Mouse (Mus musculus): Measurements from ENCODE around the gene Tmem175.

Gene Tmem175

DNA sequence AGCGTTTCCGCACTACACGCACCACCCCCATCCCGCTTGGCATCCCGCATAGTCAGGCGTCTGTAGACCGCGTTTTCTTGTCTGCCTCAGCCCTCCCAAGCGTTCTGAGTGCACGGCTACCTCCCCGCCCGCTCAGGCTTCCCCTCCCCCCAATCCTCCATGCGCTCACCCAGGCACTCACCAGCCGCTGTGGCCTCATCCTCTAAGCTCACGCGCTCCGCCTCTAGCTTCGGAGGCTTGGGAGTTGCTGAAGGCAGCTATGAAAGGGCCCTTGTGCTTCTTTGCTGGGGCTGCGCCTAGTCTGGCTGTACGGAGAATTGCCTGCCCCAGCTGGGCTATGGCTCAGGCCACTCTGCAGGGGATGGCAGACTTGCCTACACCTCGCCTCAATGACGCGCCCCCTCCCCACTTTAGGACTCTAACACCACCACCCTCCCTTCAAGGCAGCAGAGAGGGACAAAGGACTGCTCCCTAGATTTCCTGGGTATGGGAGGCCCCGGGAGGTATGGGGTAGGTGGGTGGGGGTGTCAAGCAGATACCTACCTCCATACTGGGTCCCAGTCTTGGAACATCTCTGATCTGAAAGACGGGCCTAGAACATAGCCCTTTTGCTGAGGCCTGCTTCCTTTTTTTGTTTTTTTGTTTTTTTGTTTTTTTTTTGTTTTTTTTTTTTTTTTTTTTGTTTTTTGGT is 48.2 kb downstream of the Tmem175 start:
- peak; percentile 95 for DNase-seq (ENCODE audit: low read depth, low spot score)

DNA sequence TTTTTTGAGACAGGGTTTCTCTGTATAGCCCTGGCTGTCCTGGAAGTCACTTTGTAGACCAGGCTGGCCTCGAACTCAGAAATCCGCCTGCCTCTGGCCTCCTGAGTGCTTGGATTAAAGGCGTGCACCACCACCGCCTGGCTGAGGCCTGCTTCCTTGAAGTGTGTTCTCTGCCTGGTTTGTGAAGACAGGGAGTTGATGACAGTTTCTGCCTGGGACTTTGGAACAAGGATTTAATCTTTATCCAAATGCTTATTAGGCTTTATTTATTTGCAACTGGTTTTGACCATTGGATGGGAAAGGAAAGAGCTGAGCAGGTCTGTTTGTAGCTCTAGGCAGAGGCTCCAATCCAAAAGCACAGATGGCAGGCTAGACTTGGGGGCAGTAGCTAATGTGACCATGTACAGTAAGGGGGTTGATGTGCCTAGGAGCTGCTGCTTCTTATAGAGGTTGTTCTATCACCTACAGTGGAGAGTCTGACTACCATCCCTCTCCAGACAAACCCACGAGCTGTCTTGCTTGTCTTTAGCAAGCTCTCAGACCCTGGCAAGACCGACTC is 48.8 kb downstream of the Tmem175 start:
- DNase-seq (ENCODE audit: low read depth, low spot score), result peak; percentile 58

DNA sequence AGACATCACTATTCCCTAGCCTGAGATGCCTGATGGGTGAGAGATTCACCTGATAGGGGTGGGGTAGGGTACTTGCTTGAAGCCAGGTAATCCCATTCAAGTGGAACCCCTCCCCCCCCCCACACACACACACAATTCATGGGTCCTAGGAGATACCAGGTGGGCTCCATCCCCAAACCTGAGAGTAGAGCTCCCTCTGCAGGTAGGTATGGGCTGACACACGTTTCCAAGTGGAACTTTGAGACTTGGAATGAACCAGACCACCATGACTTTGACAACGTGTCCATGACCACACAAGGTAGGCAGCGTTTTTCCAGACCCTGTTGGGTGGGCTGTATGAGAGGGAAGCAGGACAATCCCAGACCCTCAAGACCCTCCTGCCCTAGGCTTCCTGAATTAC is 50.3 kb downstream of the Tmem175 start:
- DNase-seq (ENCODE audit: low read depth, low spot score), result no peak

DNA sequence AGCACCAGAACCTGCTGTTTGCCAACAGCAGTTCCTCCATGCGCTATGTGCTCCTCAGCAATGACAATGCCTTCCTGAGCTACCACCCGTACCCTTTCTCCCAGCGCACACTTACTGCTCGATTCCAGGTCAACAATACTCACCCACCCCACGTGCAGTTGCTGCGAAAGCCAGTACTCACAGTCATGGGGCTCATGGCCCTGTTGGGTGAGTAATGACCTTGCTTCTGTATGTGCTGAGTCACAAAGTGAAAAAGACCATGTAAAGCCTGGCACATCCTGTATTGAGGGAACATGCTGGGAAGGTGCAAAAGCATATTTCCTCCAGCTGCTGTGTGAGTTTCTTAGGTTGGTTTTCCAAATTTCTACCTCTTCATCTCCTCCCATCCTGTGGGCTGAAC is 51.3 kb downstream of the Tmem175 start:
- DNase-seq (ENCODE audit: low read depth, low spot score), result peak; percentile 41

DNA sequence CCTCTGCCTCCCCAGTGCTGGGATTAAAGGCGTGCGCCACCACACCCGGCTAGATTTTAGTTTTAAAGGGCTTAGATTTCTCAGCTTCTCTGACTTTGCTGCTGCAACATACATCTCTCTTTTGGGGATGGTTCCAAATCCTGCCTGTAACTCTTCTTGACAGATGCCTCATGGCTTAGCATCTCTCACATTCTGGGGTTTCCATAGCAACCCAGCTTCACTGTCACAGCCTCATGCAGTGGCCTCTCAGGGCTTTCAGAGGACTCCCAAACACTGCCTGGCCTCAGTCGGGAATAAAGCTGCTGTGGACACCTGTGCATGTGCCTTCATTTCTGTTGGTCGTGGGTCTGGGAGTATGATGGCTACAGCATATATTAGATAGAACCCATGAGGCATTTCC is 59.5 kb downstream of the Tmem175 start:
- DNase-seq (ENCODE audit: low read depth, low spot score), result peak; percentile 61

DNA sequence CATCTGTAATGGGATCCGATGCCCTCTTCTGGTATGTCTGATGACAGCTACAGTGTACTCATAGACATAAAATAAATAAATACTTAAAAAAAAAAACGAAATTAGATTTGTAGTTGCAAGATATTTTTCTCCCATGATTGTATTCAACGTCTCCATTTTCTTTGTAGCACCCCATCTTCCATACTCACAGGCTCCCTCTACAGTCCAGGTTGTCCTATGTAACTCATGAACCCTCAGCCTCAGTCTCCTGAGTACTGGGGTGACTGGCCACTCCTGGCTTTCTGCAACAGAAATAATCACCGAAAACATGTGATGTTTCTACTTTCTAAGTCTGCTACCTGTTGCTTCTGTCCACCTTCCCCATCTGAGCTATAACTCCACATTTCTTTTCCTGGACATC is 61.6 kb downstream of the Tmem175 start:
- DNase-seq (ENCODE audit: low read depth, low spot score), result no peak

DNA sequence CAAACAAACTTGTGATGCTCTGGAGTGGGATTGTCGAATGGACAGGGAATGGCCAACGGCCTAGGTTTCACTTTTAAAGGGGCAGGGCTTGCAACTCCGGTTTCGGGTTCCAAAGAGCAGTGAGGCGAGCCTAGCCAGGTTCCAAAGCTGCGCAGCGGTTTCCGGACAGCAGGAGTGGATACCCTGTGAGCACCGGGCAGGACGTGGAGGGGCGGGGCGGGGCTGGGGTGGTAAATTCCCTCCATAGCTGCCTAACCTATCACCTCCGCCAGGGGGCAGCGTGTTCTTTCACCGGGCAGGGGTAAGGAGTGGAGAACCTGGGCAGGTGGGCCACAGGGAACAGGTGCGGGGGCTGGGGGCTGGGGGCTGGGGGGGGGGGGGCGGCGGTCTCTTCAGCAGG is 62.7 kb downstream of the Tmem175 start, which contains the start of gene Fgfrl1:
Fgfrl1 (plus strand) TSS at position 112 of the 400 bp plus-strand sequence.
- no peak for DNase-seq (ENCODE audit: low read depth, low spot score)

DNA sequence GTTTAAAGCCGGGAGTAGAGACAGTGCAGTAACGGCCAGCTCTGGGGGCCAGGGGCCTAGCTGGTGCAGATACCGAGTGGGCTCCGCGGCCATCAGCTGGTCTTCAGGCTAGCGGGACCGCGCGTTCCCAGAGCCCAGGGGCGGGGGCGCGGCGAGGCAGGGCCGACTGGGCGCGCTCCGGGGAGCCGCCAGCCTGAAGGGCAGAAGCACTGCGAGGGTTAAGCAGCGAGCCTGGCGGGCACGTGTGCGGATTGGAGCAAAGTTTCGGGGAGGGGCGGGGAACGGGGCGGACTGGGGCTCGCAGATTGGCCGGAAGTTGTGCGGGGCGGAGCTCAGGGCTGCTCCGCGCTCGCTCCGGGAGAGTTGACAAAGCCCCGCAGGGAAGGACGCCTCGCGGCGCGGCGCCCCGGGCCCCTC is 64.3 kb downstream of the Tmem175 start:
- DNase-seq (ENCODE audit: low read depth, low spot score), result peak; percentile 89

DNA sequence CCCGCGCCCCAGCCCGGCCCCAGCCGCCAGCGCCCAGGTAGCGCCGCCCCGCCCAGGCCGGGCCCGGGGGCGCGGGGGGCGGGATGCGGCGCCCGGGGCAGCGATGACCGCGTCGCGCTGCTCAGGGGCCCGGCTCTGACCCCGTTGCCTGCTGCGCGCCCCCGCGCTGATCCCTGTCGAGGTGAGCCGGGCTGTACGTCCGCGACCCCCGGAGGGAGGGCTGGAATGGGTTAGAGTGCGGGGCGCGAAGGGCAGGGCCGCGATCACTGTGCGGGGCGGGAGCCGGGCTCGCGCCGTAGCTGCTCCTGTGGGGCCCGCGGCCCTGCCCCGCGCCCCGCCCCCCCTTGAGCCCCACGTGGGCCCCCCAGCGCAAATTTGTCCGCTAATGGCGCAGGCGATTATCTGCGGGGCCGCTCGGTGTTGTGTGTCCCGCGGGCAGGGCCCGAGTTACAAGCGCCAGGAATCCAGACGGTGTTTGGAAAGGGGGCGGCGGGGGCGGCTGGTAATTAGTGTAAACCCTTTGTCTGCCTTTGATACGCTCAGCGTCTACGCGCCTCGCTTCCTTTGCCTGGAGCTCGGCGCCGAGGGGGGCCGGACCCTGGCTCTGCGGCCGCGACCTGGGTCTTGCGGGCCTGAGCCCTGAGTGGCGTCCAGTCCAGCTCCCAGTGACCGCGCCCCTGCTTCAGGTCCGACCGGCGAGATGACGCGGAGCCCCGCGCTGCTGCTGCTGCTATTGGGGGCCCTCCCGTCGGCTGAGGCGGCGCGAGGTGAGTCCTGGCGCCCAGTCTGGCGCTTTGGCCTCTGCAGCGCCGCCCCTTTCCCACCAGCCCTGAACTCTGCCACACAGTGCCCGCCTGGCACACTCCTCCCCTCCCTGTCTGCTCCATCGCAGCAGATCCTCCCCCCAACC is 65.0 kb downstream of the Tmem175 start:
- DNase-seq (ENCODE audit: low read depth, low spot score), result no peak

DNA sequence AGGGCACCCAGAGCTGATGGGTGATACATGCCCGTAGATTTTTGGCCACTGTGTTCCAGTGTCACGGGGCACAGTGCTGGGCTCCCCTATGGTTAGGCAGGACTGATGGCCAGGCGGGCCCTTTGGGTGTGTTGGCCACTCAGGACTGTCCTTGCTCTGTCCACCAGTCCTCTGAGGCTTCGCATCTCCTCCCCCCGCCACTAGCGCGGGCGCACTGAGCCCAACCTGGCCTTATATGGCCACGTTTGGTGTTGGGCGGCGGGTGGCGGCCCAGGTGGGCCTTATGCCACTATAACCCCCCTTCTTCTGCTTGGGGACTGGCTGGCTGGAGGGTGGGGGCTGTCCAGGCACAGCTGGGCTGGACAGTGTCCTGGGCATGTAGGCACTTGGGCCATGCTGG is 66.3 kb downstream of the Tmem175 start:
- no peak for DNase-seq (ENCODE audit: low read depth, low spot score)

DNA sequence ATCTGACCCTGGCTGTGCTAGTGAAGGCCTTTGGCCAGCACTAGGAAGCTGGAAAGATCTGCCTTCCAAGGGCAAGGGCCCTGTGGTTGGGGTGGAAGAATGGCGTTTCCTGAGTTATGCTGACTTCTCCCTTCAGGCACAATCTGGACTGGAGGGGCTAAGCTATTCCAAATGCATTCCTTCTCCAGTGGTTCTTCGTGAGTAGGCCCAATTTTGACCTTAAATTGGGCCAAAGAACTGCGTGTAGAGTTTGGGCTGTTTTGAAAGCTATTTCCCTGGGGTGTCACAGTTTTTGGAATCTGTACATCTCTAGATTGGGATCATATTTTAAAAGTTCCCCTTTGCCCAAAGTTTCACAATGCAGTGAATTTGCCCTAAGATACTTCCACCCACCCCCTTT is 67.0 kb downstream of the Tmem175 start:
- DNase-seq (ENCODE audit: low read depth, low spot score), result no peak

DNA sequence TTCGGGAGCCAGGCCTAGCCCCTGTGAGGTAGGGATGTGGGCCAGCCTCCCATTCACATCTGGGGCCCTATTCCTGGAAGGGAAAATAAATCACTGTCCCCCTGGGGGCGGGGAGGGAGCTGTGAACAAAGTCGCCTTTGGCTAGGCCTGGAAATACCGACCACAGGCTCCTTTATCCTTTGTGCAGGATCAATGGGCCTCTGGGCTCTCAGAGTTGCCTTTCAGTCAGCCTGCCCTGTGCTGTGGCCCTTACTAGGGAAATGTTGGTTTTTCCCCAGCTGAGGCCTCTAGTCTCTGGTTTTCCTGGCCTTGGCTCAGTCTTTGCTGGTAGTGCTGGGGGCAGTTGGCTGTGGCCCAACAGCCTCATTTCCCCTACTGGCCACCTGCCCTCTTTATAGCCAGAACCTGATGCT is 67.8 kb downstream of the Tmem175 start:
- peak; percentile 85 for DNase-seq (ENCODE audit: low read depth, low spot score)

Data from brain, adult 2 months (tissue).